Mouse (Mus musculus): Measurements from ENCODE around the gene Ak5. TPM values are rescaled to one million over a fixed set of nuclear protein-coding genes. Genes with fewer than 3 reads are reported as not detected.
"Not testable (repeated sequence)": the region's sequence is repeated elsewhere in the genome, so short reads cannot be mapped to it uniquely, and the experiment has no call there.

Ak5 gene
- polyA plus RNA-seq, 1 experiment from 2014 or later, result 3.6 TPM

DNA sequence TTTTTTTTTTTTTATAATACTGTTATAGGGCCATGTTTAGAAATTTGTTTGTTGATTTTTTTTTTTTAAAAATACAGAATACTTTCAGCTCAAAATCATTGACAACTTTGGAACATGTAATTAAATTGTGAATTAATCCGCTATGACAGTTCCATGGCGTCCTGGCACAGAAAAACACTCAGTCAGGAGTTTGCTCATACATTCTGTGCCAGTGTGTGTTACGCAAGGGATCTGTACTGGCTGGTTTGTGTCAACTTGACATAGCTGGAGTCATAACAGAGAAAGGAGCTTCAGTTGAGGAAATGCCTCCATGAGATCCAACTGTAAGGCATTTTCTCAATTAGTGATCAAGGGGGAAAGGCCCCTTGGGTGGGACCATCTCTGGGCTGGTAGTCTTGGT is 86.3 kb downstream of the Ak5 start:
- H3K4me3 ChIP-seq (replicated peaks); ATAC-seq (replicated peaks; ENCODE audit: low FRiP score); H3K36me3 ChIP-seq: not testable (repeated sequence)

GRCm38 (mm10) chr3:152579984-152580591 is 88.1 kb downstream of the Ak5 start:
- no peak for ATAC-seq (replicated peaks; ENCODE audit: low FRiP score)
- no peak overlapping the region for H3K27ac ChIP-seq
- no peaks in the 10 kb centered on the region for H3K27me3 ChIP-seq
- no peak overlapping the region for H3K9ac ChIP-seq
- no peaks in the 10 kb centered on the region for H3K9me3 ChIP-seq (replicated peaks)
- 56% methylated on average over 10 of the region's 10 CpGs for WGBS
- H3K4me3 ChIP-seq (replicated peaks), result no peak overlapping the region
- H3K4me1 ChIP-seq, result no peaks in the 10 kb centered on the region
- no peak overlapping the region for H3K4me2 ChIP-seq
- no peaks in the 10 kb centered on the region for H3K36me3 ChIP-seq

More for the DNA sequence above, 86.3 kb downstream of the Ak5 start:
- H3K27me3 ChIP-seq; H3K4me1 ChIP-seq; H3K27ac ChIP-seq; H3K4me2 ChIP-seq; H3K9me3 ChIP-seq (replicated peaks); H3K9ac ChIP-seq: not testable (repeated sequence)
- 86% methylated on average over 3 of the region's 3 CpGs for WGBS

GRCm38 (mm10) chr3:152578282-152579228 is 89.6 kb downstream of the Ak5 start:
- H3K27me3 ChIP-seq, result no peaks in the 10 kb centered on the region
- H3K9ac ChIP-seq, result no peak overlapping the region
- H3K4me2 ChIP-seq, result no peak overlapping the region
- no peak for ATAC-seq (replicated peaks; ENCODE audit: low FRiP score)
- no peaks in the 10 kb centered on the region for H3K9me3 ChIP-seq (replicated peaks)
- no peaks in the 10 kb centered on the region for H3K4me1 ChIP-seq
- no peaks in the 10 kb centered on the region for H3K36me3 ChIP-seq
- WGBS, result 84% methylated on average over 26 of the region's 26 CpGs
- no peak overlapping the region for H3K27ac ChIP-seq
- no peak overlapping the region for H3K4me3 ChIP-seq (replicated peaks)

DNA sequence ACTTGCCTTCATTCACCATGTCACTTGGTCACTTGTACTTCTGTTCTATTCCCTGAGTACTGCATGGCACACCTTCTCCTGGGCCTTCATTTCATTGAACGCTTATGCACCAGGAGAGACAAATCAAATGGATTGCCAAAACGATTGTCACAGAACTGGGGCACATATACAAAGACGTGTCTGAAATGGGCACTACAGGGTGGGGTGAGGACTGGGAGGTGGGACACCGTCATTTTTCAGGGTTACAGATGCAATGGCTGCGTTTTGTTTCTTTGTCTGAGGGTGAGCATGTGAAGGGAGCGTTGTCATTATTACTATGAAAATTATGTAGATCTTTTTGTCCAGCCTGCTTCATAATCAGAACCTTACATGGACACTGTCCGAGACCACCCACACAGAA is 90.4 kb downstream of the Ak5 start:
- H3K9ac ChIP-seq, result no peak overlapping the region
- H3K36me3 ChIP-seq, result no peaks in the 10 kb centered on the region
- 92% methylated on average over 7 of the region's 7 CpGs for WGBS
- H3K27ac ChIP-seq, result no peak overlapping the region
- H3K4me2 ChIP-seq, result no peak overlapping the region
- H3K27me3 ChIP-seq, result no peaks in the 10 kb centered on the region
- no peak for ATAC-seq (replicated peaks; ENCODE audit: low FRiP score)
- H3K9me3 ChIP-seq (replicated peaks), result no peaks in the 10 kb centered on the region
- H3K4me1 ChIP-seq, result no peaks in the 10 kb centered on the region
- no peak overlapping the region for H3K4me3 ChIP-seq (replicated peaks)

GRCm38 (mm10) chr3:152577273-152577672 is 90.9 kb downstream of the Ak5 start:
- Histone ChIP-seq H3K27ac (no peak overlapping the region), H3K27me3 (no peaks in the 10 kb centered on the region), H3K4me1 (no peaks in the 10 kb centered on the region), H3K9ac (no peak overlapping the region), H3K9me3 (replicated peaks) (no peaks in the 10 kb centered on the region), H3K4me3 (replicated peaks) (no peak overlapping the region), H3K36me3 (no peaks in the 10 kb centered on the region), H3K4me2 (no peak overlapping the region)
- 47% methylated on average over 1 of the region's 1 CpGs for WGBS
- ATAC-seq (replicated peaks; ENCODE audit: low FRiP score), result no peak

- ATAC-seq (replicated peaks; ENCODE audit: low FRiP score), result peak; percentile 66
- Histone ChIP-seq H3K27ac (peak overlapping the region; percentile 71), H3K4me1 (peaks cover 10% of the 10 kb centered on the region), H3K9ac (no peak overlapping the region), H3K4me3 (replicated peaks) (no peak overlapping the region), H3K27me3 (no peaks in the 10 kb centered on the region), H3K4me2 (no peak overlapping the region), H3K36me3 (no peaks in the 10 kb centered on the region), H3K9me3 (replicated peaks) (no peaks in the 10 kb centered on the region)
- 46% methylated on average over 6 of the region's 6 CpGs for WGBS
Observed at GRCm38 (mm10) chr3:152569242-152569605, 98.9 kb downstream of the Ak5 start.

GRCm38 (mm10) chr3:152568455-152569241 is 99.5 kb downstream of the Ak5 start:
- Histone ChIP-seq H3K4me3 (replicated peaks) (no peak overlapping the region), H3K27me3 (no peaks in the 10 kb centered on the region), H3K4me1 (peaks cover 10% of the 10 kb centered on the region), H3K36me3 (no peaks in the 10 kb centered on the region), H3K27ac (peak overlapping the region; percentile 71), H3K4me2 (no peak overlapping the region), H3K9ac (no peak overlapping the region), H3K9me3 (replicated peaks) (no peaks in the 10 kb centered on the region)
- peak; percentile 75 for ATAC-seq (replicated peaks; ENCODE audit: low FRiP score)
- WGBS, result 65% methylated on average over 9 of the region's 9 CpGs

DNA sequence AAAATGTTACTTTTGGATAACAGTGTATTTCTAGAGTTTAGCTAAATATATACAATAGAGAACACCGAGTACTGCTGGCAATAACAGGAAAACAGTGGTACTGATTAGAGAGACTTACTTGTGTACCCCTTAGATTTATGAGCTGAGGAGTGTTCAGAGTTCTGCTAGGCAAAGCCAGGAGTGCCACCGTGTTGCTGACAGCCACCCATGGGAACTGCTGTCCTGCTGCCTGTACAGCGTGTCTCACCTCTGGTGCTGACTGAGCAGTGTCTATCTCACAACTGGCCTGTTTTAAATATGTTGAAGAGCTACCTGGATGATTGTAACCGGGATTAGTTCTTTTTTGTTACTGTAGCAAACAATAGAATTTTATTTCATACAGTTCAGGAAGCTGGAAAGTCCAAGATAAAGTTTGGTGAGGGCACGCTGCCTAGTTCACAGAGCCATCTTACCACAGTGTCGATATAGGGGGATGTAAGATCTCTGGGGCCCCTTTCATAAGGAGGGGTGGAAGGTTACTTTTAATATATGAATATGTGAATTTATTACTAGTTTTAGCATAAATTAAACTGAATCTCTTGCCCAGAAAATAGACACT is 103.5 kb downstream of the Ak5 start:
- H3K4me3 ChIP-seq (replicated peaks), result no peak overlapping the region
- H3K9me3 ChIP-seq (replicated peaks), result no peaks in the 10 kb centered on the region
- H3K9ac ChIP-seq, result no peak overlapping the region
- no peak overlapping the region for H3K27ac ChIP-seq
- no peak for ATAC-seq (replicated peaks; ENCODE audit: low FRiP score)
- H3K4me1 ChIP-seq, result peaks cover 10% of the 10 kb centered on the region
- 61% methylated on average over 6 of the region's 6 CpGs for WGBS
- H3K4me2 ChIP-seq, result no peak overlapping the region
- H3K27me3 ChIP-seq, result no peaks in the 10 kb centered on the region
- H3K36me3 ChIP-seq, result no peaks in the 10 kb centered on the region

DNA sequence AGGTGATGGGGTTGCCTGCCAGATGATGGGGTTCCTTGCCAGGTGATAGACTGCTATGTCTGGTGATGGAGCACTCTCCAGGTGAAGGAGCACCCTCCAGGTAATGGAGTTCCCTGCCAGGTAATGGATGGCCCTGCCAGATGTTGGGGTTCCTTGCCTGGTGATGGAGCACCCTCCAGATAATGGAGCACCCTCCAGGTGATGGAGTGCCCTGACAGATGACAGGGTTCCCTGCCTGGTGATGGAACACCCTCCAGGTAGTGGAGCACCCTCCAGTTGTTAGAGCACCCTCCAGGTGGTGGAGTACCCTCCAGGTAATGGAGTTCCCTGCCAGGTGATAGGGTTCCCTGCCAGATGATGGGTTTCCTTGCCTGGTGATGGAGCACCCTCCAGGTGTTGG is 104.3 kb downstream of the Ak5 start:
- Histone ChIP-seq H3K27ac (no peak overlapping the region), H3K36me3 (no peaks in the 10 kb centered on the region), H3K9me3 (replicated peaks) (no peaks in the 10 kb centered on the region), H3K4me3 (replicated peaks) (no peak overlapping the region), H3K27me3 (no peaks in the 10 kb centered on the region), H3K4me2 (no peak overlapping the region), H3K4me1 (peaks cover 4% of the 10 kb centered on the region), H3K9ac (no peak overlapping the region)
- no peak for ATAC-seq (replicated peaks; ENCODE audit: low FRiP score)

DNA sequence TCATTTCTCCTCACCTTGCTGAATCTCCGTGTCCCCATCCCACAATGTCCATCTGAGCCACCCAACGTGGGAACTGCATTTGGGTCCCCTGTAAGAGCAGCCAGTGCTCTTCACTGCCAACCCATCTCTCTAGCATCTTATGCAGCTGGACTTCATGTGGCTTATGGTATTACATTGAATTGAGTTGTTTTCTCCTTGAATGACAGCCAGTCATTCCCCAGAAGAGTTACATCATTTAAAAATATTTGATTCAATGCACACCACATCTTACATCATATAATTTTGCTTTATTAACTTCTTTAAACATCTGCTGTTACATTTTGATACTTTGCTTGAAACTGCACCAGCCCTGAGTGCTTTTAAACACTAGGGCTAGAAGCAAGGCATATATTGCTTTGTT is 106.5 kb downstream of the Ak5 start:
- Histone ChIP-seq H3K27ac (no peak overlapping the region), H3K27me3 (no peaks in the 10 kb centered on the region), H3K4me2 (no peak overlapping the region), H3K9me3 (replicated peaks) (no peaks in the 10 kb centered on the region), H3K9ac (no peak overlapping the region), H3K4me1 (no peaks in the 10 kb centered on the region), H3K4me3 (replicated peaks) (no peak overlapping the region), H3K36me3 (no peaks in the 10 kb centered on the region)
- ATAC-seq (replicated peaks; ENCODE audit: low FRiP score), result no peak
- WGBS, result 77% methylated on average over 2 of the region's 2 CpGs

DNA sequence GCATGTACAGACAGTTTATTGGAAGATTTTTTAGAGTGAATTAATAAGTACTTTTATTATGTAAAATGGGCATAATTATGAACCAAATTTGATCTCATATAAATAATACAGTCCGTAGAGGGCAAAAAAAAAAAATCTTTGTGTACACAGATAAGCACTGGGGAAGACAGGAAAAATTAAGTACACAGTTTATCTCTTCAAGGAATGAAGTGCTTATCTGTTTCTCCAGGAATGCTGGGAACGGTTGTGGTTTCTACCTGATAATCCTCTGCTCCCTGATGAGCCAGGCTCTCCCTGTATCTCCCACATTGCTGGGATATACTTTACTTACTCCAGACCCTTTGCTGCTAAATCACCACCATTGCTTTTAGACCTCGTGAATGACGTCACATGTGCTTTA is 108.9 kb downstream of the Ak5 start:
- Histone ChIP-seq H3K9me3 (replicated peaks) (no peaks in the 10 kb centered on the region), H3K4me3 (replicated peaks) (no peak overlapping the region), H3K36me3 (no peaks in the 10 kb centered on the region), H3K27ac (no peak overlapping the region), H3K4me1 (no peaks in the 10 kb centered on the region), H3K9ac (no peak overlapping the region), H3K4me2 (no peak overlapping the region), H3K27me3 (no peaks in the 10 kb centered on the region)
- 63% methylated on average over 4 of the region's 4 CpGs for WGBS
- ATAC-seq (replicated peaks; ENCODE audit: low FRiP score), result no peak

DNA sequence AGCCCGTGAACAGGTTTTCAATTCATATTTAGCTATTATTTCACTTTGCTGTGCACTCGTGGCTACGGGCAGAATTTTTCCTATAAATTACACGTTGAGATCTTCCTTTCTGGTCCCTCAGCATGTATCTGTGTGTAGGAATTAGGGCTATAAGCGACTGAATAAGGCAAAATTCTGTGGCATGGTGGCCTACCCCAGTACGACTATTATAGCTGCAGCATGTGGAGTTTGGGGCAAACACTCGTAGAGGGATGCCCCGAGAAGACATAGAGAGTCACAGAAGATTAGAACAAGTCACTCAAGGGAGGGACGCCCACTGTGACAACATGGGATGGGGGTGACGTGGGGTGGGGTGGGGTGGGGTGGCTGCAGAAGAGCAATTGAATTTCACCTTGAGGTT is 110.1 kb downstream of the Ak5 start:
- Histone ChIP-seq H3K4me2 (0 out of 2 replicates have a peak overlapping the region, but pooled peaks have one; percentile 9), H3K9ac (no peak overlapping the region), H3K27me3 (no peaks in the 10 kb centered on the region), H3K4me3 (replicated peaks) (no peak overlapping the region), H3K9me3 (replicated peaks) (no peaks in the 10 kb centered on the region), H3K36me3 (no peaks in the 10 kb centered on the region), H3K4me1 (no peaks in the 10 kb centered on the region), H3K27ac (no peak overlapping the region)
- 63% methylated on average over 10 of the region's 10 CpGs for WGBS
- ATAC-seq (replicated peaks; ENCODE audit: low FRiP score), result no peak
